Mouse (Mus musculus): ENCODE measurements around the gene Rtkn.

GRCm38 (mm10) chr6:83142886-83143285 is 7.6 kb downstream of the Rtkn start:
- TF ChIP-seq FLI1 (IDR thresholded peaks at IDR 0.05; ENCODE audit: low read length) (no peak), GATA1 (IDR thresholded peaks at IDR 0.05; ENCODE audit: borderline replicate concordance, low read length) (no peak)

Measured in megakaryocyte, embryonic 14.5 days (primary cell).